Mouse (Mus musculus): ENCODE data around the gene 1190002N15Rik. TPM values are rescaled to one million over a fixed set of nuclear protein-coding genes. Genes with fewer than 3 reads are reported as not detected.

1190002N15Rik gene
- 5.5 and 6.0 TPM in 2 replicates for polyA plus RNA-seq (2015; fragmentation: Nextera tagmentation; extraction: Ambion mirVana)

- peak within 1 kb of the TSS; percentile 83 for H3K4me3 ChIP-seq (replicated peaks; ENCODE audit: low read length)
- H3K27ac ChIP-seq (ENCODE audit: low read length), result peak within 1 kb of the TSS; percentile 98
- no peaks in the 10 kb centered on the region for H3K27me3 ChIP-seq (ENCODE audit: control insufficient read depth, insufficient read depth, low read length)
- peak; percentile 92 for ATAC-seq (ENCODE audit: insufficient read depth, low FRiP score)
- peaks cover 12% of the 10 kb centered on the region for H3K4me1 ChIP-seq (ENCODE audit: control insufficient read depth, insufficient read depth, low read length)
- H3K9me3 ChIP-seq (replicated peaks; ENCODE audit: control insufficient read depth, low read length), result no peaks in the 10 kb centered on the region
- no peaks in the 10 kb centered on the region for H3K36me3 ChIP-seq (ENCODE audit: control insufficient read depth, insufficient read depth, low read length)
- WGBS, result 1% methylated on average over 74 of the region's 104 CpGs
- peak within 1 kb of the TSS; percentile 72 for H3K4me2 ChIP-seq (ENCODE audit: low read depth, low read length)
- H3K9ac ChIP-seq (ENCODE audit: low read length), result peak within 1 kb of the TSS; percentile 91
Observed at GRCm38 (mm10) chr9:94537970-94538822, at the start of gene 1190002N15Rik. Gene 1190002N15Rik, minus strand, starts transcription at chr9:94538081.

DNA sequence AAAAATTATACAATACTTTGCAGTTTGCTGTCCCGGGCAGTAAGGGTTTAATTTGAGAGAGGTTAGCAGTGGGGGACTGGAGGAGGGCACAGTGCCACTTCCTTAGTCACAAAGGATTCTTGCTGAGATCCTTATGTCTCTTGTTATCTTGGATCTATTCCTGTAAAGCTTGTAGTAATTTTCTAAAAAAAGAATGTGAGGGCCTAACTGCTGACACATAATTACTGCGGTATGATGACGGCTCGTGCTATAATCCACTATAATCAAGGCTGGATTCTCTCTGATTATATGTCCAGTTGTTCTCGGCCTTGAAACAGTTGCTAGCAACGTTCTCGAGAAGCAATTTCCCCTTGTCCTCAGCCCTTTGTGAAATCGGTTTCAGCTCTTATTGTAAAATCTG lies 44.4 kb upstream of the 1190002N15Rik start:
- H3K9ac ChIP-seq (ENCODE audit: low read length), result no peak overlapping the region
- no peak overlapping the region for H3K4me3 ChIP-seq (replicated peaks; ENCODE audit: low read length)
- H3K4me2 ChIP-seq (ENCODE audit: low read depth, low read length), result no peak overlapping the region
- ATAC-seq (ENCODE audit: insufficient read depth, low FRiP score), result no peak
- no peak overlapping the region for H3K27ac ChIP-seq (ENCODE audit: low read length)
- no peaks in the 10 kb centered on the region for H3K9me3 ChIP-seq (replicated peaks; ENCODE audit: control insufficient read depth, low read length)
- H3K36me3 ChIP-seq (ENCODE audit: control insufficient read depth, insufficient read depth, low read length), result no peaks in the 10 kb centered on the region
- H3K4me1 ChIP-seq (ENCODE audit: control insufficient read depth, insufficient read depth, low read length), result 0 out of 2 replicates have a peak, but pooled peaks cover 2% of the 10 kb centered on the region
- 71% methylated on average over 8 of the region's 8 CpGs for WGBS
- no peaks in the 10 kb centered on the region for H3K27me3 ChIP-seq (ENCODE audit: control insufficient read depth, insufficient read depth, low read length)

DNA sequence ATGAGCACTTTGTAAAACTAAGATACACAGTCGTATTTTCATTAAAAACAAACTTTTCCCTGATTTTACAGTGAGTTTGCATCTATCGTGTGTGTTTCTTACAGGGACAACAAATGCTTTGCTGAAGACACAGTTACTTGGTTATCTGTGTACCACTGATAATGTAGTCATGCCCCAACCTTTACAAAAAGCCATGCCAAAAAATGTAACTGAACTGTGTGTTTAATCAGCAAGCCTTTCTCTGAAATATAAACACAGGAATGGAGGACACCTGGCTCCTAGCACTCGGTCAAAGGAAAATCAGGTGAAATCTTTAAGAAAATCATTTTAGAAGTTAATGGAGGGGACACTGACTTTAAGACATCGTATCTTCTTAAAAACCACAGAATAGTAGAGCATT lies 43.8 kb upstream of the 1190002N15Rik start:
- no peak overlapping the region for H3K9ac ChIP-seq (ENCODE audit: low read length)
- H3K9me3 ChIP-seq (replicated peaks; ENCODE audit: control insufficient read depth, low read length), result no peaks in the 10 kb centered on the region
- no peaks in the 10 kb centered on the region for H3K27me3 ChIP-seq (ENCODE audit: control insufficient read depth, insufficient read depth, low read length)
- no peak for ATAC-seq (ENCODE audit: insufficient read depth, low FRiP score)
- 66% methylated on average over 4 of the region's 4 CpGs for WGBS
- H3K4me3 ChIP-seq (replicated peaks; ENCODE audit: low read length), result no peak overlapping the region
- no peaks in the 10 kb centered on the region for H3K36me3 ChIP-seq (ENCODE audit: control insufficient read depth, insufficient read depth, low read length)
- no peak overlapping the region for H3K27ac ChIP-seq (ENCODE audit: low read length)
- no peak overlapping the region for H3K4me2 ChIP-seq (ENCODE audit: low read depth, low read length)
- H3K4me1 ChIP-seq (ENCODE audit: control insufficient read depth, insufficient read depth, low read length), result 0 out of 2 replicates have a peak, but pooled peaks cover 2% of the 10 kb centered on the region

GRCm38 (mm10) chr9:94580071-94580737 lies 42.3 kb upstream of the 1190002N15Rik start:
- H3K4me3 ChIP-seq (replicated peaks; ENCODE audit: low read length), result no peak overlapping the region

GRCm38 (mm10) chr9:94571802-94572201 lies 33.9 kb upstream of the 1190002N15Rik start:
- Histone ChIP-seq H3K9ac (ENCODE audit: low read length) (no peak overlapping the region), H3K4me1 (ENCODE audit: control insufficient read depth, insufficient read depth, low read length) (no peaks in the 10 kb centered on the region), H3K36me3 (ENCODE audit: control insufficient read depth, insufficient read depth, low read length) (no peaks in the 10 kb centered on the region), H3K4me2 (ENCODE audit: low read depth, low read length) (no peak overlapping the region), H3K27me3 (ENCODE audit: control insufficient read depth, insufficient read depth, low read length) (no peaks in the 10 kb centered on the region), H3K27ac (ENCODE audit: low read length) (no peak overlapping the region), H3K4me3 (replicated peaks; ENCODE audit: low read length) (no peak overlapping the region), H3K9me3 (replicated peaks; ENCODE audit: control insufficient read depth, low read length) (no peaks in the 10 kb centered on the region)
- no peak for ATAC-seq (ENCODE audit: insufficient read depth, low FRiP score)
- 58% methylated on average over 1 of the region's 1 CpGs for WGBS

More at GRCm38 (mm10) chr9:94580071-94580737, 42.3 kb upstream of the 1190002N15Rik start:
- Histone ChIP-seq H3K36me3 (ENCODE audit: control insufficient read depth, insufficient read depth, low read length) (no peaks in the 10 kb centered on the region), H3K27ac (ENCODE audit: low read length) (no peak overlapping the region), H3K9me3 (replicated peaks; ENCODE audit: control insufficient read depth, low read length) (no peaks in the 10 kb centered on the region), H3K4me2 (ENCODE audit: low read depth, low read length) (no peak overlapping the region), H3K9ac (ENCODE audit: low read length) (no peak overlapping the region), H3K27me3 (ENCODE audit: control insufficient read depth, insufficient read depth, low read length) (no peaks in the 10 kb centered on the region), H3K4me1 (ENCODE audit: control insufficient read depth, insufficient read depth, low read length) (0 out of 2 replicates have a peak, but pooled peaks cover 2% of the 10 kb centered on the region)
- 68% methylated on average over 3 of the region's 3 CpGs for WGBS
- no peak for ATAC-seq (ENCODE audit: insufficient read depth, low FRiP score)

- Histone ChIP-seq H3K4me3 (replicated peaks; ENCODE audit: low read length) (no peak overlapping the region), H3K27ac (ENCODE audit: low read length) (no peak overlapping the region), H3K36me3 (ENCODE audit: control insufficient read depth, insufficient read depth, low read length) (no peaks in the 10 kb centered on the region), H3K27me3 (ENCODE audit: control insufficient read depth, insufficient read depth, low read length) (no peaks in the 10 kb centered on the region), H3K4me1 (ENCODE audit: control insufficient read depth, insufficient read depth, low read length) (no peaks in the 10 kb centered on the region), H3K9me3 (replicated peaks; ENCODE audit: control insufficient read depth, low read length) (no peaks in the 10 kb centered on the region), H3K9ac (ENCODE audit: low read length) (no peak overlapping the region), H3K4me2 (ENCODE audit: low read depth, low read length) (no peak overlapping the region)
- no peak for ATAC-seq (ENCODE audit: insufficient read depth, low FRiP score)
- WGBS, result 76% methylated on average over 3 of the region's 3 CpGs
Observed at GRCm38 (mm10) chr9:94568386-94568785, 30.5 kb upstream of the 1190002N15Rik start.

- WGBS, result 61% methylated on average over 5 of the region's 5 CpGs
- no peak overlapping the region for H3K27ac ChIP-seq (ENCODE audit: low read length)
- H3K4me1 ChIP-seq (ENCODE audit: control insufficient read depth, insufficient read depth, low read length), result no peaks in the 10 kb centered on the region
- no peak for ATAC-seq (ENCODE audit: insufficient read depth, low FRiP score)
- H3K4me2 ChIP-seq (ENCODE audit: low read depth, low read length), result no peak overlapping the region
- no peaks in the 10 kb centered on the region for H3K9me3 ChIP-seq (replicated peaks; ENCODE audit: control insufficient read depth, low read length)
- H3K4me3 ChIP-seq (replicated peaks; ENCODE audit: low read length), result no peak overlapping the region
- no peaks in the 10 kb centered on the region for H3K36me3 ChIP-seq (ENCODE audit: control insufficient read depth, insufficient read depth, low read length)
- H3K9ac ChIP-seq (ENCODE audit: low read length), result no peak overlapping the region
- H3K27me3 ChIP-seq (ENCODE audit: control insufficient read depth, insufficient read depth, low read length), result no peaks in the 10 kb centered on the region
Observed at GRCm38 (mm10) chr9:94567722-94568314, 29.9 kb upstream of the 1190002N15Rik start.

GRCm38 (mm10) chr9:94556776-94557514 lies 19.1 kb upstream of the 1190002N15Rik start:
- Histone ChIP-seq H3K4me1 (ENCODE audit: control insufficient read depth, insufficient read depth, low read length) (no peaks in the 10 kb centered on the region), H3K27ac (ENCODE audit: low read length) (no peak overlapping the region), H3K4me2 (ENCODE audit: low read depth, low read length) (no peak overlapping the region), H3K9ac (ENCODE audit: low read length) (no peak overlapping the region), H3K9me3 (replicated peaks; ENCODE audit: control insufficient read depth, low read length) (no peaks in the 10 kb centered on the region), H3K36me3 (ENCODE audit: control insufficient read depth, insufficient read depth, low read length) (no peaks in the 10 kb centered on the region), H3K4me3 (replicated peaks; ENCODE audit: low read length) (no peak overlapping the region), H3K27me3 (ENCODE audit: control insufficient read depth, insufficient read depth, low read length) (no peaks in the 10 kb centered on the region)
- no peak for ATAC-seq (ENCODE audit: insufficient read depth, low FRiP score)
- 66% methylated on average over 6 of the region's 6 CpGs for WGBS

Measured in stomach, embryonic 16.5 days (tissue).